Mouse (Mus musculus): ENCODE data around the gene Rxrb.
A peak's percentile ranks its signal among the peaks of the same experiment; 100 is the strongest.

Gene Rxrb

DNA sequence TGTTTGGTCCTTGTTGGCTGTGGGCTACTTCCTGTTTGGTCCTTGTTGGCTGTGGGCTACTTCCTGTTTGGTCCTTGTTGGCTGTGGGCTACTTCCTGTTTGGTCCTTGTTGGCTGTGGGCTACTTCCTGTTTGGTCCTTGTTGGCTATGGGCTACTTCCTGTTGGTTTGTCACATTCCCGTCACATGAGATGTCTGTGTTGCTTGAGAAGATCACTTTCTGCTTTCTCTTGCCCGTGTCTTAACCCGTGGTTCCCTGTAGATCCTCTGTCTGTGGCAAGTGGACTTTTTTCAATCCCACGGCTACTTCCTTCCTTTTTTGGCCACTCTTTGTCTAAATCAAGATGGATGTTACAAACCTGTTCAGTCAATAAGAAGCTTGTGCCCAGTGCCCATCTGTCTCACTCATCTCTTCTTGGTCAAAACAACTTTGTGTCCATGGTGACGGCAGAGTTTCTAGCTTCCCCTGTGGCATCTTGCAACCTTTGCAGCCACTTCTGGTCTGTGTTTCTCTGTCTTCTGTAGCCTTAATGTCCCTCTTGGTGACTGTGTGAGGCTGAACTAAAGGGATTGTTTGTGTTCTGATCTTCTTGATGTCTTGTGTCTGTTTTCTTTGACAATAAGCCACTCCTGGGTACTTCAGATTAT lies 15.9 kb downstream of the Rxrb start:
- no peak for DNase-seq (ENCODE audit: low spot score in 2 of 2)

GRCm38 (mm10) chr17:34057224-34057623 lies 25.6 kb downstream of the Rxrb start:
- DNase-seq (ENCODE audit: low spot score in 2 of 2) = no peak

- no peak for DNase-seq (ENCODE audit: low spot score in 2 of 2)
Observed at GRCm38 (mm10) chr17:34068864-34069263, 37.3 kb downstream of the Rxrb start.

GRCm38 (mm10) chr17:34072091-34072490 lies 40.5 kb downstream of the Rxrb start:
- no peak for DNase-seq (ENCODE audit: low spot score in 2 of 2)

DNA sequence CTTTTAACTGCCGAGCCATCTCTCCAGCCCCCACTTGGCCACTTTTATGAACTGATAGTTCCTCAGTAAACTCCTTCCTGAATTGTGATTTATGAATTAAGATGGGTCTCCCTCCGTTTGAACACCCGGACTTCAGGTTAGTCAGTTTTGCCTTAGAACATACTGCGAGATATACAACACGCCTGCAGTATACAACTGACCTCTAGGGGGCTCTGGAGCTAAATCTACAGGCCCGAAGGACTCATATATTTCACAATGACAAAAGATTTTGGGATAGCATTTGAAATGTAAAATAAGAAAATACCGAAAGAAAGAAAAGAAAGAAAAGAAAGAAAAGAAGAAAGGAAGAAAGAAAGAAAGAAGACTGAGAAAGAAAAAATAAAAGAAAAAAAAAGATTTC lies 43.7 kb downstream of the Rxrb start:
- peak; percentile 52 to 71 for DNase-seq (ENCODE audit: low spot score in 2 of 2)

DNA sequence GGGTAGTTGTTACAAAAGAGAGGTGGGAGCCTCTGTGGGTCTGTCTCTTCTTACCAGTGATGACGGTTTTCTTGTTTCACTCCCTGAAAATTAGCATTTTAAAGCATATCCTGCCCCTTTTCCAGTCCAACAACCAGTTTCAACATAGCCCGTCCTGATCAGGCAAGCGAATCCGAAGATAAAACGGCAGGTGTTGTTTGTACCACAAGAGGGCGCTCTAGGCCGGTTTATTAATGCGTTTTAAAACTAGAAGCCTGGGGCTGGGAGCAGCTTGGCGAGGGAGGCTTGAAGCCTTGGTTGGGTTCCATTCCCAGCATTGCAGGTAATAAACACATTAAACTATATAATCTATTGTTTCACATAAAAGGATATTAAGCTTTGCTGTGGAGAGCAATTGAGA lies 45.9 kb downstream of the Rxrb start:
- peak; percentile 57 to 76 for DNase-seq (ENCODE audit: low spot score in 2 of 2)

DNA sequence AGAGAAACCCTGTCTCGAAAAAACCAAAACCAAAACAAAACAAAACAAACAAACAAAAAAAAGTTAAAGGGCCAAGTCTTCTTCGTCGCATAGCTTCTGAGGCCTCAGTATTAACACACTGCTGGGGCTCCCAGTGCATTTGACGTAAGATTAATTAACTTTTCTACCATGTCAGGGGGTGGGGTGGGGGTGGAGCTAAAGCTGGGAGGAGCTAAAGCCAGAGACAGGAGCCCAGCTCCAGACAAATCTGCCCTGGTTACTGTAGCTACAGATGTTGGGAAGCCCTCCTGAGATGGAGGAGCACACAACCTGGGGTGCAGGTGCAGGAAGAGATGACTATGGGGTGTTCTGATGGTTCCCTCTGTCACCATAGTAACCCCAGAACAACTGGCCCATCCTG lies 46.5 kb downstream of the Rxrb start:
- DNase-seq (ENCODE audit: low spot score in 2 of 2) = no peak

DNA sequence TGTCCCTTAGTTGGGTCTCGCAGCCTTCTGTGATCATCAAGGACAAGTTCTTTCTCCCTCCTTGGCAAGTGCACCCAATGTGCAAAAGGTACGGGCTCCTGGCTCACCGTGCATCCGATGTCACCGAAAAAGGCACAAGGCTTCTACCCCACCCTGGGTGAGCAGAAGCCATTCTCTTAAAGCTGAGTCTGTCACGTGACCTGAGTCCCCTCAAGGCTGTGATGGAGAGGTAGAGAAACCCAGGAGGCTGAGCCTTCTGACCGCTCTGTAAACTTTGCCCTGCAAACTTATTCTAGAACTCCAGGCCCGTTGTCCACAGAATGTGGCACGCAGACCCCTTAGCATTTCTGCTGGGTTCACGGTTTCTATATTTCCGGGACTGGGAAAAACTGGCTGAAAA lies 47.4 kb downstream of the Rxrb start:
- no peak for DNase-seq (ENCODE audit: low spot score in 2 of 2)

DNA sequence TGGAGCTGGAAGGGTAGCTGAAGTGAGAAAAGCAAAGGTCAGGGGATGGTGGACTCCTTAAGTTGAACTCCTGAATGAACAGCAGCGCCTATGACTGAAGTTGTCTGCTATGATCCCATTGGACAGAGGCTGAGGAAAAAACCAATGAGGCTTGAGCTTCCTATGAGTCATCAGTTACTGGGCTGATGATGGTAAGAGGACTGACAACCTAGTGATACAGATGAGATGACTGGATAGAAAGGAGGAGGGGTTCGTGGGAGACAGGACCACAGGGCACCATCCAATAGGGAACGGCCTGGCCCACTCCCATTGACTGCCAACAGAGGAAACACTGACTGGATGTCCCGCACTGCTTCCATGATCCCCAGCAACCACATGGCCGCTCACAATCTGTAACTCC lies 48.0 kb downstream of the Rxrb start:
- peak; percentile 6 to 47 for DNase-seq (ENCODE audit: low spot score in 2 of 2)

- no peak for DNase-seq (ENCODE audit: low spot score in 2 of 2)
Observed at GRCm38 (mm10) chr17:34083104-34083503, 51.5 kb downstream of the Rxrb start.

- DNase-seq (ENCODE audit: low spot score in 2 of 2) = no peak
Observed at GRCm38 (mm10) chr17:34087386-34087785, 55.8 kb downstream of the Rxrb start.

Data from frontal cortex, postnatal 36 days (tissue).